Mouse (Mus musculus) cerebellum, postnatal 25 days (tissue): Measurements from ENCODE around the gene Zfp423.

Experiments used
- DNase-seq, 2 experiments: peaks; one replicate each; pipeline ENCODE4 v3.0.0; 2021; ENCODE audit warnings: mixed read lengths in 2 of 2

Zfp423 gene

GRCm38 (mm10) chr8:87944225-87944934 lies 15.0 kb downstream of the Zfp423 start:
- DNase-seq: peak; percentile 32 to 34

- DNase-seq: peak; percentile 57 to 71
Observed at GRCm38 (mm10) chr8:87943651-87944091, 15.7 kb downstream of the Zfp423 start.

GRCm38 (mm10) chr8:87940646-87941045 lies 18.7 kb downstream of the Zfp423 start:
- peak; percentile 52 to 62 for DNase-seq

- DNase-seq: no peak
Observed at GRCm38 (mm10) chr8:87939308-87939936, 20.0 kb downstream of the Zfp423 start.

GRCm38 (mm10) chr8:87938351-87939232 lies 20.8 kb downstream of the Zfp423 start:
- DNase-seq: peak; percentile 65 to 74

GRCm38 (mm10) chr8:87937211-87937610 lies 22.2 kb downstream of the Zfp423 start:
- DNase-seq: no peak

GRCm38 (mm10) chr8:87935088-87935680 lies 24.2 kb downstream of the Zfp423 start:
- no peak for DNase-seq

- DNase-seq: no peak
Observed at GRCm38 (mm10) chr8:87934175-87934574, 25.2 kb downstream of the Zfp423 start.

GRCm38 (mm10) chr8:87933752-87934151 lies 25.6 kb downstream of the Zfp423 start:
- DNase-seq: no peak

GRCm38 (mm10) chr8:87928857-87929256 lies 30.5 kb downstream of the Zfp423 start:
- no peak for DNase-seq

- DNase-seq: no peak
Observed at GRCm38 (mm10) chr8:87927034-87927830, 32.2 kb downstream of the Zfp423 start.

- peak; percentile 53 to 70 for DNase-seq
Observed at GRCm38 (mm10) chr8:87926098-87926890, 33.1 kb downstream of the Zfp423 start.

- DNase-seq: no peak
Observed at GRCm38 (mm10) chr8:87922936-87923335, 36.5 kb downstream of the Zfp423 start.

GRCm38 (mm10) chr8:87922446-87922845 lies 36.9 kb downstream of the Zfp423 start:
- DNase-seq: no peak

GRCm38 (mm10) chr8:87918004-87918403 lies 41.4 kb downstream of the Zfp423 start:
- peak in 1 of 2 experiments; percentile 28 for DNase-seq

- no peak for DNase-seq
Observed at GRCm38 (mm10) chr8:87915763-87916162, 43.6 kb downstream of the Zfp423 start.

- DNase-seq: no peak
Observed at GRCm38 (mm10) chr8:87914247-87914967, 45.0 kb downstream of the Zfp423 start.

GRCm38 (mm10) chr8:87908940-87909339 lies 50.5 kb downstream of the Zfp423 start:
- DNase-seq: no peak

GRCm38 (mm10) chr8:87905404-87905803 lies 54.0 kb downstream of the Zfp423 start:
- no peak for DNase-seq

- no peak for DNase-seq
Observed at GRCm38 (mm10) chr8:87904108-87904507, 55.3 kb downstream of the Zfp423 start.
